In genomic region chr10:94623617-94624016, GRCm38 (mm10) we compare ENCODE assay signal across 8 mouse cellular contexts.
A peak's percentile ranks its signal among the peaks of the same experiment; 100 is the strongest.
DNase-seq lines count a peak whose midpoint lies in the region; ATAC-seq and TF ChIP-seq lines count a peak whose summit lies in the region.

No protein-coding gene starts in this region.

- ATAC-seq in embryonic facial prominence, embryonic 12.5 days (ENCODE audit: insufficient number of reproducible peaks, insufficient read depth, low FRiP score, low TSS enrichment), result 0 out of 2 replicates have a peak, but pooled peaks have one; percentile 42
- ATAC-seq in limb, embryonic 12.5 days (ENCODE audit: insufficient number of reproducible peaks, insufficient read depth, low FRiP score, low TSS enrichment, low read depth), result peak; percentile 71

- H3K27ac ChIP-seq in embryonic facial prominence, embryonic 12.5 days, result no peak overlapping the region
- H3K27ac ChIP-seq in kidney, adult 2 months (ENCODE audit: insufficient read depth, low read depth, low read length), result no peak overlapping the region
- no peak overlapping the region for H3K27ac ChIP-seq in limb, embryonic 12.5 days

- peaks cover 13% of the 10 kb centered on the region for H3K27me3 ChIP-seq in embryonic facial prominence, embryonic 12.5 days
- H3K27me3 ChIP-seq in kidney, adult 2 months (replicated peaks; ENCODE audit: control insufficient read depth, insufficient read depth, low read length), result no peaks in the 10 kb centered on the region
- peaks cover 23% of the 10 kb centered on the region for H3K27me3 ChIP-seq in limb, embryonic 12.5 days

- TF ChIP-seq CTCF in kidney, adult 2 months (conservative IDR thresholded peaks at IDR 0.05; ENCODE audit: insufficient read depth, insufficient read length, low read depth, low read length), result peak; percentile 94

- 5% methylated on average over 10 of the region's 10 CpGs for whole genome bisulfite sequencing in embryonic facial prominence, embryonic 12.5 days
- 9% methylated on average over 10 of the region's 10 CpGs for WGBS in kidney, adult 2 months
- 4% methylated on average over 10 of the region's 10 CpGs for WGBS in limb, embryonic 12.5 days

- no peaks in the 10 kb centered on the region for H3K36me3 ChIP-seq in embryonic facial prominence, embryonic 12.5 days
- no peaks in the 10 kb centered on the region for H3K36me3 ChIP-seq in kidney, adult 2 months (ENCODE audit: control insufficient read depth, insufficient read depth, low read length)
- no peaks in the 10 kb centered on the region for H3K36me3 ChIP-seq in limb, embryonic 12.5 days

- DNase-seq in 3T3-L1 (ENCODE audit: low read depth, low spot score), result peak; percentile 83
- peak; percentile 81 to 89 for DNase-seq in adrenal gland, postnatal 36 days
- DNase-seq in heart, adult 18-20 months, result peak; percentile 82 to 91
- peak; percentile 77 for DNase-seq in kidney, adult 2 months
- peak; percentile 64 for DNase-seq in naive thymus-derived CD4-positive, alpha-beta T cell, adult 2 months (ENCODE audit: low read depth)
- DNase-seq in spleen, postnatal 4 days (ENCODE audit: low spot score in 2 of 2), result peak; percentile 63 to 88

- peaks cover 22% of the 10 kb centered on the region for H3K4me1 ChIP-seq in embryonic facial prominence, embryonic 12.5 days
- no peaks in the 10 kb centered on the region for H3K4me1 ChIP-seq in kidney, adult 2 months (ENCODE audit: control insufficient read depth, insufficient read depth, low read length)
- peaks cover 9% of the 10 kb centered on the region for H3K4me1 ChIP-seq in limb, embryonic 12.5 days (replicated peaks)

- no peaks in the 10 kb centered on the region for H3K9me3 ChIP-seq in embryonic facial prominence, embryonic 12.5 days
- H3K9me3 ChIP-seq in limb, embryonic 12.5 days, result no peaks in the 10 kb centered on the region

- no peak overlapping the region for H3K4me3 ChIP-seq in embryonic facial prominence, embryonic 12.5 days
- H3K4me3 ChIP-seq in kidney, adult 2 months (ENCODE audit: insufficient read depth, low read depth, low read length), result no peak overlapping the region
- H3K4me3 ChIP-seq in limb, embryonic 12.5 days (replicated peaks), result no peak overlapping the region

- peak overlapping the region; percentile 34; the same call in 1 of the 2 replicates for H3K4me2 ChIP-seq in embryonic facial prominence, embryonic 12.5 days (replicated peaks)
- H3K4me2 ChIP-seq in limb, embryonic 12.5 days, result peak overlapping the region; percentile 43

- TF ChIP-seq POLR2A in kidney, adult 2 months (IDR thresholded peaks at IDR 0.05; ENCODE audit: low read depth, low read length), result no peak

- H3K9ac ChIP-seq in embryonic facial prominence, embryonic 12.5 days, result no peak overlapping the region; the same call in 1 of the 2 replicates
- no peak overlapping the region for H3K9ac ChIP-seq in limb, embryonic 12.5 days (replicated peaks)
